Mouse (Mus musculus): Measurements from ENCODE around the gene Adat1. TPM values are rescaled to one million over a fixed set of nuclear protein-coding genes. Genes with fewer than 3 reads are reported as not detected.

Adat1 gene
- 4.7 and 6.2 TPM in 2 replicates for polyA plus RNA-seq (2015; fragmentation: Nextera tagmentation; extraction: Ambion mirVana)

DNA sequence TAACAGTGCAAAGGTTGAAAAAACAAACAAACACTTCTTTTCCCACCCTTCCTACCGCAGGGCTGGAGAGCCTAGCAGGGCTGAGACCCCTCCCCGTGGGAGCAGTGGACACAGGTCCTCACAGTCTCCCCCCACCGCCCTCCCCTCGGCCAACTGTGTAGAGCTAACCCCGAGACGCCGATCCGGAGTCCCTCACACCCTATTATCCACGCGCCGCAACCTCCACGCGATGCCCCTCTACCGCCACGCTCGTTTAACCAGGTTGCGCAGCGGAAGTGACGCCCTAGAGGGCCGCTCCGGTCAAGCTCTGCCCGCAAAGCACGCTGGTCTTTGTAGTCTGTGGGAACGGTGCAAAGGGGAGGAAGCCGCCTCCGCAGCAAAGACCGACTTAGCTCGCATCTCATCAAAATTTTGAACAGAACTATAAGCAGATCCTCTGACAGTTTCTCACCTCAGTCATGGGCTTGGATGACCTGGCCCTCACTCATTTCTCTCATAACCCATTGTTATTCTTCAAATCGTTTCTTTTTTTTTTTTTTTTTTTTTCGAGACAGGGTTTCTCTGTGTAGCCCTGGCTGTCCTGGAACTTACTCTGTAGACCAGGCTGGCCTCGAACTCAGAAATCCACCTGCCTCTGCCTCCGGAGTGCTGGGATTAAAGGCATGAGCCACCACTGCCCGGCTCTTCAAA, at the start of gene Adat1:
Adat1 (minus strand) TSS at position 290 of the 690 bp plus-strand sequence.

DNA sequence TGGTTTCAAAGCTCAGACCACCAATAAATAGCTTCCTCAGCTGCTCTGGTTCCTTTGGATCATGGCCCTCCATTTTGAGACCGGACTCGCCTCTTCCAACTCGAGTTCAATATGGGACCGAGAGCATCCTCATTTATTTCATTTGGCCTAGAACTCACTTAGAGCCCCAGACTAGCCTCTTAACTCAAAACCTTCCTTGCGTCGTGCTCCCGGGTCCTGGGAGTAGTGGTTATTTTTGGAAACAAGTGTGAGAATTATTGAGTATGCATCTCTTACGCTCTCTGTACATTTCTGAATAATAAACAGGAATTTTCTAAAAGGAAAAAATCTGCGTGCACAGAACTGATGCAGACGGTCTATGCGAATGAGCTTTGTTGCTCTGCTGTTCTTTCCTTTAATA, 22.8 kb upstream of the Adat1 start, which contains the start of gene Gm6793:
Gm6793 (minus strand) TSS at position 101 of the 400 bp plus-strand sequence.

DNA sequence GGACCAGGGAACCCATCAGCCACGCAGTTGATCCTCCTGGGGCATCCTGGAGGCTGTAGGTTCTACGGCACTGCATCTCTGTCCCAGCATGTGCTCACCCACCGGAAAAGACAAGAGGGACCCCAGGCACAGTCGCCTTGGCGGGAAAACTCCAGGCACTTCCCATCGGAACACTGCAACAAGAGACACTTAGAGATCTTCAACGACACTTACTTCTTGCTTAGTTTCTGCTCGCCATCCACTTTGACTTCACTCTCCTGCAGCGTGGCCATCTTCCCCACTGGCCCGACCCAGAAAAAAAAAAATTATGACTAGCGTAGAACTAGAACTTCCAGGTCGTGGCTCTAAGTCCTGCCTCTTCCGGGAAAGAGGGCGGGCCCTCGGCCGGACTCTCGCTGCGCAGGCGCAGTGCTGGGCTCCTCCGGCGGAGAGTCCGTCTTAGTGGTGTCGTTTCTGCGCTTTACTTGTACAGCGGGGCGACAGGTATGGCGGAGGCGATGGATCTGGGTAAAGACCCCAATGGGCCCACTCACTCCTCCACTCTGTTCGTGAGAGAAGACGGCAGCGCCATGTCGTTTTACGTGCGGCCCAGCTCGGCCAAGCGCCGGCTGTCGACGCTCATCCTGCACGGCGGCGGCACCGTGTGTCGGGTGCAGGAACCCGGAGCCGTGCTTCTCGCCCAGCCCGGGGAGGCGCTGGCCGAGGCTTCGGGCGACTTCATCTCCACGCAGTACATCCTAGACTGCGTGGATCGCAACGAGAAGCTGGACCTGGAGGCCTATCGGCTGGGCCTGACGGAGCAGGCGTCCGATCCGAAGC, 19.1 kb upstream of the Adat1 start, which contains the start of the genes Kars and Terf2ip:
Kars (minus strand) TSS at position 327 of the 819 bp plus-strand sequence.
Terf2ip (plus strand) TSS at position 402 of the 819 bp plus-strand sequence.

DNA sequence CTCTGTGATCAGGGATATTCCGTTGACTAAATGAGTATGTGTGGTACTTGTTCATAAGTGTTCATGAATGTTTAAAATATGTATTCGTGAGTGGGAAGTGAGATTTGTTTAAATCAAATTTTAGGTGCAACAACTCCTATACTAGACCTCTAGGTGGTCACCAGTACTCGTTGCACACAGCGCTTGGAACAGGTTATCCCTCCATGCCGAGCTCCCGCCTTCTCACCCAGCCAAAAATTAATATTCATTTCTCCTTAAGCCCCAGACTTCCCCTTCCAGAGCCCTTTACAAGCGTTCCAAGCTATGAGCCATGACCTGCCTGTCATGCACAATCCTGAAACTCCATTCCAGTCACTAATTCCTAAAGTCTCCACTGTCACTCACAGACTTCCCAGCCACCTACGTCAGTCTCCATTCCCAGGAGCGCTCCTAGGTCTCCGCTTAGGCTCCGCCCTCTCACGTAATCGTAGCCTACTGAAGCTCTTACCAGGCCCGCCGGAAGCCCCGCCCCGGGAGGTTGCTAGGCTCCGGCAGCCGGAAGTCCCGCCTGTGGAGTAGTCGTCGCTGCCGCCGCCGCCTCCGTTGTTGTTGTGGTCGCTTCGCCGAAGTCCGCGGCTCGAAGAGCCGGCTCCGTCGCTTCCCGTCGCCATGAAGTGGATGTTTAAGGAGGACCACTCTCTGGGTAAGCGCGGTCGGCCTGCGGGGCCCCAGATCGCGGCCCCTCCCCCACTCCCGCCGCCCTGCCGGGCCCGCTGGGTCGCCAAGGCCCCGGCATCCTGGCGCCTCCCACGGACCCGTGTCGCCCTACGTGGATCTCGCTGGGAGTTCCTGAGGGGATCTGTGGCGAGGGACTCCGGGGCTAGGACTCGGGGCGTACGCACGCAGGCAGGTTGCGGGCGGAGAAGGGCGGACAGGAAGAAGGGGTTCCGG, 51.7 kb downstream of the Adat1 start, which contains the start of gene Gabarapl2:
Gabarapl2 (plus strand) TSS at position 533 of the 930 bp plus-strand sequence.

DNA sequence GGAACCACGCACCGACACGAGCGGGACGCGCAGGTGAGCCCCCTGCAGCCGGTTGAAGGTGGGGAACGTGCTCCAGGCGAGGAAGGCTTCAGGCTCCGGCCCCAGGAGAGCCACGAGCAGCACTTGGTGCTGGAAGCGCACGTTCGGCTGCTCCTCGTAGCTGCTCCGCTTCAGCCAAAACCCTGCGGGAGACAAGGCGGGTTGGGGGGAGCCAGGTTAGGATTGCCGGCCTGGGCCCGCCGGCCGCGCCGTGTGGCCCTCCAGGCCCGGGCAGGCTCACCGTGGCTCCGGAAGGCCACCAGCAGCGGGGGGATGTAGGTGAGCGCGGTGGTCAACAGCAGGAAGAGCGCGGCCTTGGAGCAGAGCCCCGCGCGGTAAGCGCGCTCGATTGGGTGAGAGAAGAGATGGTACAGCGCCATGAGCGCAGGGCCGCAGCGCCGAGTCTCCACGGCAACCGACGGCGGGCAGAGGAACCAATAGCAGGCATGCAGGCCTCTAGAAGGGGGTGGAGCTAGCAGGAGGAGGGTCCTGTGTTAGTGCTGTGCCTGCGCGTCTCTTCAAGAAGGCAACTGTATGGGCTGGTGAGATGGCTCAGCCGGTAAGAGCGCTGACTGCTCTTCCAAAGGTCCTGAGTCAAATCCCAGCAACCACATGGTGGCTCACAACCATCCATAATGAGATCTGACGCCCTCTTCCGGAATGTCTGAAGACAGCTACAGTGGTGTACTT, 58.6 kb downstream of the Adat1 start, which contains the start of gene Tmem231:
Tmem231 (minus strand) TSS at position 534 of the 729 bp plus-strand sequence.

Other genes with a start within 250 kb of the Adat1 start
- gene Bcar1, start 248.5 kb downstream of the Adat1 start, polyA plus RNA-seq (2015; fragmentation: Nextera tagmentation; extraction: Ambion mirVana): 34.7 and 36.6 TPM in 2 replicates
- gene Cfdp1, start 138.0 kb downstream of the Adat1 start, polyA plus RNA-seq (2015; fragmentation: Nextera tagmentation; extraction: Ambion mirVana): 144 and 161 TPM in 2 replicates
- 3.9 and 4.1 TPM in 2 replicates for gene Tmem170, start 115.6 kb downstream of the Adat1 start, polyA plus RNA-seq (2015; fragmentation: Nextera tagmentation; extraction: Ambion mirVana)
- 3.0 and 3.6 TPM in 2 replicates for gene Chst5, start 81.9 kb downstream of the Adat1 start, polyA plus RNA-seq (2015; fragmentation: Nextera tagmentation; extraction: Ambion mirVana)
- 13.2 and 14.0 TPM in 2 replicates for gene Tmem231, start 58.4 kb downstream of the Adat1 start, polyA plus RNA-seq (2015; fragmentation: Nextera tagmentation; extraction: Ambion mirVana)
- 467 and 482 TPM in 2 replicates for gene Gabarapl2, start 51.6 kb downstream of the Adat1 start, polyA plus RNA-seq (2015; fragmentation: Nextera tagmentation; extraction: Ambion mirVana)
- 141 and 157 TPM in 2 replicates for gene Kars, start 19.0 kb upstream of the Adat1 start, polyA plus RNA-seq (2015; fragmentation: Nextera tagmentation; extraction: Ambion mirVana)
- 49.5 and 55.6 TPM in 2 replicates for gene Terf2ip, start 19.1 kb upstream of the Adat1 start, polyA plus RNA-seq (2015; fragmentation: Nextera tagmentation; extraction: Ambion mirVana)
- gene Gm6793, start 22.7 kb upstream of the Adat1 start, polyA plus RNA-seq (2015; fragmentation: Nextera tagmentation; extraction: Ambion mirVana): 0.23 and 0.72 TPM in 2 replicates

Data from neural tube, postnatal 0 days (tissue).